Mouse (Mus musculus): ENCODE results near the gene Srpk1.

Srpk1 gene

GRCm38 (mm10) chr17:28553040-28553793, 69.3 kb downstream of the Srpk1 start:
- peak; percentile 87 for DNase-seq

DNA sequence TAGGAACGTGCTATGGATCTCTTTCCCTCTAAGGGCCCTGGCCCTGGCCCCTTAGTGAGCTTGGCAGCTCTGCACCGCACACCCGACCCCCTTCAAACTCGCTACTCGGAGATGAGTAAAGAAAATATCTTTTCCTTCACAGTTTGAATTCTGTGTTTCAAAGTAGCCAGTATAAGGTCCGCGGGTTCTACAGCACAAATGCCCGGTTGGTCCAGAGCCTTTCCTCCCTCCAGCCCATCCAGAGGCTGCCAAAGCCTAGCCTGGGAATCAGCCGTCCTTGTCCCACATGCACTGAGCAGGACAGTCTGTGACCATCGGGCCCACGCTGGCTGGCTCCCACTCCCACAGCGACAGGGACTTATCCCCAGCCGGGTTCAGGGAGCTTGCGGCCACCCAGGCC, 73.4 kb downstream of the Srpk1 start, which contains the start of gene Clpsl2:
Gene Clpsl2 (plus strand): TSS at position 301 of the 400 bp plus-strand sequence.
- DNase-seq = no peak

GRCm38 (mm10) chr17:28548550-28548949, 74.0 kb downstream of the Srpk1 start:
- DNase-seq = no peak

DNA sequence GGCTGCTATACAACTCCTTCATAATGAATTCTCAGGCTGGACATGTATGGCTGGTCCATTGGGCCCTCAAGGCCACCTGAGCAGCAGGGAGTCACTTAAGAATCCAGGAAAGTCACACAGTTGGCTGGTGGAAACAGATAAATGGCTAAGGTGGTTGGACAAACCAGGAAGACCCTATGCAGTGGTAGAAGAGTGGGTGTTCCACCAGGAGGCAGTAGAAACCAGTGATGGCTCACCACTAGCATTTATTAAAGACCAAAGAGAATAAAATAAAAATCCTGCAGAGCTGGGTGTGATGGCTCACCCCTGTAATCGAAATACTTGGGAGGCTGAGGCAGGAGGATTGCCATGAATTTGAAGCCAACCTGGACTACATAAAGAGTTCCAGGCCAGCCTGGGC, 75.6 kb downstream of the Srpk1 start:
- DNase-seq = peak; percentile 62

DNA sequence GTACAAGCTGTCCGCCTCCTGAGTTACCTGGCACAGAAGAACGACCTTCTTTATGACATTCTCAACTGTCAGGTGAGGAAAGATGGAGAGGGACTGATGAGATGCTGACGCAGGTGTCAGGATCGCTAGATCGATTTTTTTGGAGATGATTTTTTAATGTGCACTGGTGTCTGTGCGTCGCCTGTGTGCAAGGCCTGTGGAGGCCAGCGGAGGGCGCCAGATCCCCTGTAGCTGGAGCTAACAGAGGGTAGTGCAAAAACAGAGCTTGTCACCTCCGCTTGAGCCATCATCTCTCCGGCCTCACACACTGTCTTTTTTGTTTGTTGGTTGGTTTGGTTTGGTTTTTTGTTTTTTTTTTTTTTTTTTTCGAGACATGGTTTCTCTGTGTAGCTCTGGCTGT, 84.6 kb downstream of the Srpk1 start:
- DNase-seq = peak; percentile 55
